Mouse (Mus musculus): ENCODE measurements around the gene Olfr653. TPM values are rescaled to one million over a fixed set of nuclear protein-coding genes. Genes with fewer than 3 reads are reported as not detected.

The Olfr653 gene
- total RNA-seq (2021) = not detected in 2 replicates
- long read RNA-seq = 0 reads

- DNase-seq = no peak
Observed at GRCm38 (mm10) chr7:104577014-104577413, at the start of gene Olfr653. Gene Olfr653 (plus strand): TSS chr7:104577314.

GRCm38 (mm10) chr7:104549833-104550232, 27.3 kb upstream of the Olfr653 start, which contains the start of gene Olfr651:
Gene Olfr651 (plus strand): TSS chr7:104550133.
- no peak for DNase-seq

- no peak for DNase-seq
Observed at GRCm38 (mm10) chr7:104552700-104553099, 24.4 kb upstream of the Olfr653 start.

GRCm38 (mm10) chr7:104560601-104561000, 16.5 kb upstream of the Olfr653 start, which contains the start of gene Olfr652:
Gene Olfr652 (plus strand): TSS chr7:104560901.
- DNase-seq = no peak

- no peak for DNase-seq
Observed at GRCm38 (mm10) chr7:104580846-104581245, 3.7 kb downstream of the Olfr653 start.

GRCm38 (mm10) chr7:104581429-104581828, 4.3 kb downstream of the Olfr653 start:
- no peak for DNase-seq

- no peak for DNase-seq
Observed at GRCm38 (mm10) chr7:104586725-104587124, 9.6 kb downstream of the Olfr653 start, which contains the start of gene Olfr654. Gene Olfr654 (plus strand): TSS chr7:104587025.

GRCm38 (mm10) chr7:104588274-104588673, 11.2 kb downstream of the Olfr653 start:
- no peak for DNase-seq

- DNase-seq = no peak
Observed at GRCm38 (mm10) chr7:104601679-104602078, 24.6 kb downstream of the Olfr653 start, which contains the start of gene Olfr655. Gene Olfr655 (minus strand): TSS chr7:104601779.

- peak; percentile 30 for DNase-seq
Observed at GRCm38 (mm10) chr7:104603173-104603572, 26.1 kb downstream of the Olfr653 start.

- no peak for DNase-seq
Observed at GRCm38 (mm10) chr7:104604727-104605126, 27.6 kb downstream of the Olfr653 start.

GRCm38 (mm10) chr7:104613655-104614054, 36.5 kb downstream of the Olfr653 start, which contains the start of gene Olfr656:
Gene Olfr656 (plus strand): TSS chr7:104613955.
- no peak for DNase-seq

GRCm38 (mm10) chr7:104624494-104624893, 47.4 kb downstream of the Olfr653 start, which contains the start of gene Olfr657:
Gene Olfr657 (plus strand): TSS chr7:104624794.
- no peak for DNase-seq

Other genes with a start within 250 kb of the Olfr653 start
- gene Trim34b, start 247.8 kb upstream of the Olfr653 start, total RNA-seq (2021) = 0.79 and 1.00 TPM in 2 replicates
- 14.2 and 19.2 TPM in 2 replicates for gene Trim12c, start 224.0 kb upstream of the Olfr653 start, total RNA-seq (2021)
- gene Trim30b, start 207.4 kb upstream of the Olfr653 start, total RNA-seq (2021) = 0.12 TPM in 1 of 2 replicates, not detected in the other
- gene Trim30c, start 176.5 kb upstream of the Olfr653 start, total RNA-seq (2021) = not detected in 2 replicates
- 4.0 and 8.3 TPM in 2 replicates for gene Trim30a, start 112.1 kb upstream of the Olfr653 start, total RNA-seq (2021)
- gene Trim30d, start 69.5 kb upstream of the Olfr653 start, total RNA-seq (2021) = 7.9 and 11.3 TPM in 2 replicates
- gene Olfr651, start 27.2 kb upstream of the Olfr653 start, total RNA-seq (2021) = not detected in 2 replicates
- gene Olfr652, start 16.4 kb upstream of the Olfr653 start, total RNA-seq (2021) = not detected in 2 replicates
- not detected in 2 replicates for gene Olfr654, start 9.7 kb downstream of the Olfr653 start, total RNA-seq (2021)
- not detected in 2 replicates for gene Olfr655, start 24.5 kb downstream of the Olfr653 start, total RNA-seq (2021)
- gene Olfr656, start 36.6 kb downstream of the Olfr653 start, total RNA-seq (2021) = not detected in 2 replicates
- not detected in 2 replicates for gene Olfr657, start 47.5 kb downstream of the Olfr653 start, total RNA-seq (2021)
- not detected in 2 replicates for gene Olfr658, start 70.0 kb downstream of the Olfr653 start, total RNA-seq (2021)
- not detected in 2 replicates for gene Olfr659, start 89.4 kb downstream of the Olfr653 start, total RNA-seq (2021)
- not detected in 2 replicates for gene Olfr661, start 109.2 kb downstream of the Olfr653 start, total RNA-seq (2021)
- not detected in 2 replicates for gene Usp17le, start 200.2 kb downstream of the Olfr653 start, total RNA-seq (2021)